Mouse (Mus musculus): Measurements from ENCODE around the gene Tspan17. TPM values are rescaled to one million over a fixed set of nuclear protein-coding genes. Genes with fewer than 3 reads are reported as not detected.

The Tspan17 gene
- polyA plus RNA-seq, 1 experiment from 2014 or later = 1.0 TPM

- no peak overlapping the region for H3K4me2 ChIP-seq
- H3K36me3 ChIP-seq (replicated peaks) = no peaks in the 10 kb centered on the region
- H3K9me3 ChIP-seq (replicated peaks) = no peaks in the 10 kb centered on the region
- peaks cover 16% of the 10 kb centered on the region for H3K4me1 ChIP-seq (replicated peaks)
- ATAC-seq (ENCODE audit: insufficient read depth) = no peak
- H3K27me3 ChIP-seq = peaks cover 74% of the 10 kb centered on the region
- H3K9ac ChIP-seq = no peak overlapping the region
- no peak overlapping the region for H3K27ac ChIP-seq (replicated peaks)
- 35% methylated on average over 12 of the region's 12 CpGs for WGBS (ENCODE audit: insufficient replicate concordance)
- H3K4me3 ChIP-seq (replicated peaks) = no peak overlapping the region
Measured at GRCm38 (mm10) chr13:54754169-54755080, 34.8 kb upstream of the Tspan17 start.

GRCm38 (mm10) chr13:54755201-54755830 lies 33.9 kb upstream of the Tspan17 start:
- 0 out of 2 replicates have a peak, but pooled peaks cover 9% of the 10 kb centered on the region for H3K4me1 ChIP-seq (replicated peaks)
- H3K4me2 ChIP-seq = no peak overlapping the region
- peaks cover 74% of the 10 kb centered on the region for H3K27me3 ChIP-seq
- H3K36me3 ChIP-seq (replicated peaks) = no peaks in the 10 kb centered on the region
- no peaks in the 10 kb centered on the region for H3K9me3 ChIP-seq (replicated peaks)
- no peak overlapping the region for H3K4me3 ChIP-seq (replicated peaks)
- H3K27ac ChIP-seq (replicated peaks) = no peak overlapping the region
- ATAC-seq (ENCODE audit: insufficient read depth) = no peak
- H3K9ac ChIP-seq = no peak overlapping the region
- 19% methylated on average over 9 of the region's 9 CpGs for WGBS (ENCODE audit: insufficient replicate concordance)

- no peak overlapping the region for H3K4me3 ChIP-seq (replicated peaks)
- ATAC-seq (ENCODE audit: insufficient read depth) = no peak
- no peak overlapping the region for H3K27ac ChIP-seq (replicated peaks)
- no peaks in the 10 kb centered on the region for H3K9me3 ChIP-seq (replicated peaks)
- H3K4me1 ChIP-seq (replicated peaks) = 0 out of 2 replicates have a peak, but pooled peaks cover 9% of the 10 kb centered on the region
- peaks cover 74% of the 10 kb centered on the region for H3K27me3 ChIP-seq
- no peak overlapping the region for H3K4me2 ChIP-seq
- no peaks in the 10 kb centered on the region for H3K36me3 ChIP-seq (replicated peaks)
- WGBS (ENCODE audit: insufficient replicate concordance) = 60% methylated on average over 8 of the region's 8 CpGs
- H3K9ac ChIP-seq = no peak overlapping the region
Measured at GRCm38 (mm10) chr13:54756156-54756712, 32.9 kb upstream of the Tspan17 start.

GRCm38 (mm10) chr13:54757093-54757830 lies 31.9 kb upstream of the Tspan17 start:
- Histone ChIP-seq H3K27me3 (peaks cover 70% of the 10 kb centered on the region), H3K9me3 (replicated peaks) (no peaks in the 10 kb centered on the region), H3K4me2 (peak overlapping the region; percentile 50; the same call in 1 of the 2 replicates), H3K4me1 (replicated peaks) (0 out of 2 replicates have a peak, but pooled peaks cover 9% of the 10 kb centered on the region), H3K27ac (replicated peaks) (no peak overlapping the region), H3K36me3 (replicated peaks) (no peaks in the 10 kb centered on the region), H3K9ac (no peak overlapping the region), H3K4me3 (replicated peaks) (no peak overlapping the region)
- ATAC-seq (ENCODE audit: insufficient read depth) = no peak
- WGBS (ENCODE audit: insufficient replicate concordance) = 45% methylated on average over 10 of the region's 10 CpGs

GRCm38 (mm10) chr13:54758045-54758755 lies 31.0 kb upstream of the Tspan17 start:
- Histone ChIP-seq H3K9ac (no peak overlapping the region), H3K4me3 (replicated peaks) (peak overlapping the region; percentile 33), H3K9me3 (replicated peaks) (no peaks in the 10 kb centered on the region), H3K27me3 (peaks cover 79% of the 10 kb centered on the region), H3K4me1 (replicated peaks) (0 out of 2 replicates have a peak, but pooled peaks cover 9% of the 10 kb centered on the region), H3K4me2 (peak overlapping the region; percentile 50), H3K27ac (replicated peaks) (no peak overlapping the region), H3K36me3 (replicated peaks) (no peaks in the 10 kb centered on the region)
- ATAC-seq (ENCODE audit: insufficient read depth) = peak; percentile 65
- under 1% methylated on average over 43 of the region's 43 CpGs for WGBS (ENCODE audit: insufficient replicate concordance)

- no peak for ATAC-seq (ENCODE audit: insufficient read depth)
- no peaks in the 10 kb centered on the region for H3K9me3 ChIP-seq (replicated peaks)
- H3K9ac ChIP-seq = no peak overlapping the region
- peaks cover 79% of the 10 kb centered on the region for H3K27me3 ChIP-seq
- H3K4me1 ChIP-seq (replicated peaks) = 0 out of 2 replicates have a peak, but pooled peaks cover 9% of the 10 kb centered on the region
- no peaks in the 10 kb centered on the region for H3K36me3 ChIP-seq (replicated peaks)
- peak overlapping the region; percentile 50 for H3K4me2 ChIP-seq
- 3% methylated on average over 29 of the region's 29 CpGs for WGBS (ENCODE audit: insufficient replicate concordance)
- H3K4me3 ChIP-seq (replicated peaks) = no peak overlapping the region
- H3K27ac ChIP-seq (replicated peaks) = no peak overlapping the region
Measured at GRCm38 (mm10) chr13:54758756-54759470, 30.3 kb upstream of the Tspan17 start.

- H3K4me1 ChIP-seq (replicated peaks) = 0 out of 2 replicates have a peak, but pooled peaks cover 9% of the 10 kb centered on the region
- H3K4me3 ChIP-seq (replicated peaks) = no peak overlapping the region
- peaks cover 82% of the 10 kb centered on the region for H3K27me3 ChIP-seq
- no peak overlapping the region for H3K4me2 ChIP-seq
- no peaks in the 10 kb centered on the region for H3K9me3 ChIP-seq (replicated peaks)
- no peak overlapping the region for H3K27ac ChIP-seq (replicated peaks)
- WGBS (ENCODE audit: insufficient replicate concordance) = 18% methylated on average over 7 of the region's 7 CpGs
- H3K36me3 ChIP-seq (replicated peaks) = no peaks in the 10 kb centered on the region
- ATAC-seq (ENCODE audit: insufficient read depth) = no peak
- H3K9ac ChIP-seq = no peak overlapping the region
Measured at GRCm38 (mm10) chr13:54759496-54759895, 29.7 kb upstream of the Tspan17 start.

GRCm38 (mm10) chr13:54760164-54760795 lies 28.9 kb upstream of the Tspan17 start:
- ATAC-seq (ENCODE audit: insufficient read depth) = no peak
- Histone ChIP-seq H3K4me1 (replicated peaks) (0 out of 2 replicates have a peak, but pooled peaks cover 9% of the 10 kb centered on the region), H3K27me3 (peaks cover 87% of the 10 kb centered on the region)

GRCm38 (mm10) chr13:54760906-54761305 lies 28.3 kb upstream of the Tspan17 start:
- H3K36me3 ChIP-seq (replicated peaks) = no peaks in the 10 kb centered on the region
- no peaks in the 10 kb centered on the region for H3K9me3 ChIP-seq (replicated peaks)
- 0 out of 2 replicates have a peak, but pooled peaks cover 9% of the 10 kb centered on the region for H3K4me1 ChIP-seq (replicated peaks)
- no peak overlapping the region for H3K9ac ChIP-seq
- no peak overlapping the region for H3K4me3 ChIP-seq (replicated peaks)
- H3K27ac ChIP-seq (replicated peaks) = no peak overlapping the region
- WGBS (ENCODE audit: insufficient replicate concordance) = 55% methylated on average over 7 of the region's 7 CpGs
- no peak for ATAC-seq (ENCODE audit: insufficient read depth)
- H3K4me2 ChIP-seq = no peak overlapping the region
- H3K27me3 ChIP-seq = peaks cover 89% of the 10 kb centered on the region

More at GRCm38 (mm10) chr13:54760164-54760795, 28.9 kb upstream of the Tspan17 start:
- WGBS (ENCODE audit: insufficient replicate concordance) = 37% methylated on average over 8 of the region's 8 CpGs
- no peak overlapping the region for H3K4me2 ChIP-seq
- H3K4me3 ChIP-seq (replicated peaks) = no peak overlapping the region
- H3K9ac ChIP-seq = no peak overlapping the region
- H3K36me3 ChIP-seq (replicated peaks) = no peaks in the 10 kb centered on the region
- H3K27ac ChIP-seq (replicated peaks) = no peak overlapping the region
- H3K9me3 ChIP-seq (replicated peaks) = no peaks in the 10 kb centered on the region
